Comparison of ENCODE assay signal across 8 mouse cellular contexts in genomic region chr5:33722266-33723018, GRCm38 (mm10). TPM values are rescaled to one million over a fixed set of nuclear protein-coding genes. Genes with fewer than 3 reads are reported as not detected.
DNase-seq lines count a peak whose midpoint lies in the region; ATAC-seq and TF ChIP-seq lines count a peak whose summit lies in the region.

No protein-coding gene starts in this region.

- no peak for TF ChIP-seq EP300 in liver, embryonic 14.5 days (IDR thresholded peaks at IDR 0.05; ENCODE audit: low read depth)

- peak overlapping the region; percentile 47 for H3K4me3 ChIP-seq in cerebellum, adult 2 months (replicated peaks; ENCODE audit: insufficient read depth, low read depth, low read length)
- H3K4me3 ChIP-seq in liver, embryonic 14.5 days (ENCODE audit: insufficient read depth in 1 of 2, low read depth in 2 of 2, low read length in 2 of 2), result peak overlapping the region; percentile 52 to 60

- H3K36me3 ChIP-seq in liver, embryonic 14.5 days (replicated peaks; ENCODE audit: control insufficient read depth, insufficient read depth, low read depth), result no peaks in the 10 kb centered on the region

- H3K27ac ChIP-seq in cerebellum, adult 2 months (ENCODE audit: insufficient read depth, low read length), result no peak overlapping the region
- no peak overlapping the region for H3K27ac ChIP-seq in liver, embryonic 14.5 days

- no peaks in the 10 kb centered on the region for H3K9me3 ChIP-seq in liver, embryonic 14.5 days (ENCODE audit: control insufficient read depth, low read length)

- H3K4me1 ChIP-seq in cerebellum, adult 2 months (ENCODE audit: control insufficient read depth, insufficient read depth, low read length), result no peaks in the 10 kb centered on the region
- peaks cover 0 to 9% of the 10 kb centered on the region in 2 experiments; a peak in 2 of 4 replicates for H3K4me1 ChIP-seq in liver, embryonic 14.5 days (replicated peaks; ENCODE audit: control insufficient read depth in 2 of 2, insufficient read depth in 2 of 2, low read length in 1 of 2)

- peak overlapping the region; percentile 71 for H3K4me2 ChIP-seq in liver, embryonic 14.5 days (ENCODE audit: low read depth)

- DNase-seq in cerebellum, adult 2 months, result no peak
- DNase-seq in cerebellum, postnatal 4 days (ENCODE audit: low spot score in 2 of 2), result no peak
- peak; percentile 9 for DNase-seq in thymus, postnatal 25 days
- DNase-seq in thymus, postnatal 36 days, result no peak
- no peak for DNase-seq in liver, embryonic 14.5 days (ENCODE audit: low read depth in 3 of 3, low spot score in 3 of 3)
- peak; percentile 41 for DNase-seq in testis, postnatal 14 days (ENCODE audit: low spot score)
- DNase-seq in adrenal gland, adult (ENCODE audit: inconsistent age in 2 of 2, low spot score in 1 of 2), result no peak
- no peak for DNase-seq in gastrocnemius, adult 18-20 months (ENCODE audit: low spot score)

- H3K9ac ChIP-seq in liver, embryonic 14.5 days (replicated peaks), result peak overlapping the region; percentile 34

- no peak for TF ChIP-seq POLR2A in cerebellum, adult 2 months (IDR thresholded peaks at IDR 0.05; ENCODE audit: borderline replicate concordance, insufficient read depth, low read length)

- ATAC-seq in liver, embryonic 14.5 days (ENCODE audit: insufficient read depth), result no peak

- under 1% methylated on average over 53 of the region's 53 CpGs for WGBS in cerebellum, adult 2 months
- under 1% methylated on average over 52 of the region's 53 CpGs for WGBS in liver, embryonic 14.5 days (ENCODE audit: insufficient replicate concordance)

- peaks cover 8% of the 10 kb centered on the region; the same call in 1 of the 2 replicates for H3K27me3 ChIP-seq in cerebellum, adult 2 months (ENCODE audit: control insufficient read depth, insufficient read depth, low read length)
- peaks cover 44% of the 10 kb centered on the region for H3K27me3 ChIP-seq in liver, embryonic 14.5 days (ENCODE audit: control insufficient read depth, insufficient read depth, low read length)

- TF ChIP-seq CTCF in cerebellum, adult 2 months (IDR thresholded peaks at IDR 0.05; ENCODE audit: borderline replicate concordance, insufficient read depth, low read depth, low read length), result no peak
- TF ChIP-seq CTCF in liver, embryonic 14.5 days (IDR thresholded peaks at IDR 0.05; ENCODE audit: low read depth), result no peak

RNA-seq across cellular contexts. Expression of gene Fgfr3, which starts 1.0 kb away (rescaled TPM):
- polyA plus RNA-seq in cerebellum, adult 2 months (2012; rRNA removed), result 128 and 147 TPM in 2 replicates
- polyA plus RNA-seq in liver, embryonic 14.5 days (2012; rRNA removed), result 3.9 and 4.5 TPM in 2 replicates
- 1.2 and 1.8 TPM in 2 replicates for polyA plus RNA-seq in liver, embryonic 14.5 days (2014; fragmentation: Nextera tagmentation; extraction: Ambion mirVana)
- 1 to 10 TPM; 3.5 to 5.7 TPM for total RNA-seq in gastrocnemius, adult 18-20 months (2021)

Comparison
In these comparisons a context has a peak if more than half of its experiments do, and no peak if none do; other contexts are left out.
1. DNase-seq: peak in thymus, postnatal 25 days (single experiment) and testis, postnatal 14 days (single experiment); none in cerebellum, adult 2 months (0 of 2), cerebellum, postnatal 4 days (0 of 2), thymus, postnatal 36 days (0 of 2), liver, embryonic 14.5 days (0 of 3), adrenal gland, adult (0 of 2) and gastrocnemius, adult 18-20 months (single experiment).
2. RNA of gene Fgfr3, which starts 1.0 kb away (polyA plus RNA-seq): 128 to 147 TPM in cerebellum, adult 2 months; 1.2 to 4.5 TPM in liver, embryonic 14.5 days; every median in the first group is over 10 times any median in the second.